ENCODE assay signal across 8 mouse cellular contexts in the genomic region with DNA sequence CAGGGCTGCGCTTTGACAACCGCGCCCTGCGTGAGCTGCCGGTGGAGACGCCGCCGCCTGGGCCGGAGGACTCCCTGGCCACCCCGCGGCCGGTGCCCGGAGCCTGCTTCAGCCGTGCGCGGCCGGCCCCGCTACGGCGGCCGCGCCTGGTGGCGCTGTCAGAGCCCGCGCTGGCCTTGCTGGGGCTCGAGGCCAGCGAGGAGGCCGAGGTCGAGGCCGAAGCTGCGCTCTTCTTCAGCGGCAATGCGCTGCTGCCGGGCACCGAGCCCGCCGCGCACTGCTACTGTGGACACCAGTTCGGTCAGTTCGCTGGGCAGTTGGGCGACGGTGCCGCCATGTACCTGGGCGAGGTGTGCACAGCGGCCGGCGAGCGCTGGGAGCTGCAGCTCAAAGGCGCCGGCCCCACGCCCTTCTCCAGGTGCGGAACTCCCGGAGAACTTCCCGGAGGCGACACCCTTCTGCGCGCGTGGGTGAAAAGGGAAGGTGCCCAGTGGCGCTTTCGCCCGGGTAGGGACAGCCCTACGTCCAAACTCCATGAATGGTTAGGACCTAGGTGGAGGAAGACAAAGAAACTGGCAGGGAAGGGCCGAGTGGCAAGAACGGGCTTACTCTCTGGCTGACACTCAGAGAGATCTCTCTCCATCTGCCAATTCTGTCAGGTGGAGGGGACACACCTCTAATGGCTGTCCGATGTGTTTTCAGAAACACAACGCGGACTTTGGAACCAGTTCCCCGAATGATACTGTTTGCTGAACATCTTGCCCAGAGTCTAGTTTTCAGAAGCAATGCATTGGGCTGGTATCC. TPM values are rescaled to one million over a fixed set of nuclear protein-coding genes. Genes with fewer than 3 reads are reported as not detected.
DNase-seq lines count a peak whose midpoint lies in the region; ATAC-seq lines count a peak whose summit lies in the region.

No protein-coding gene starts in this region.

- no peaks in the 10 kb centered on the region for H3K27me3 ChIP-seq in limb, embryonic 10.5 days (ENCODE audit: low read depth, poor library complexity, severe bottlenecking)
- H3K27me3 ChIP-seq in midbrain, embryonic 13.5 days: no peaks in the 10 kb centered on the region

- H3K4me3 ChIP-seq in limb, embryonic 10.5 days: peak overlapping the region; percentile 92
- peak overlapping the region; percentile 84 for H3K4me3 ChIP-seq in midbrain, embryonic 13.5 days (replicated peaks)

- peak; percentile 31 for ATAC-seq in granulocyte monocyte progenitor cell, adult 5-6 weeks (replicated peaks; ENCODE audit: poor library complexity, severe bottlenecking)
- ATAC-seq in midbrain, embryonic 13.5 days: peak; percentile 75

- peak; percentile 42 for DNase-seq in adrenal gland, adult 8-10 months
- no peak for DNase-seq in adrenal gland, adult 2 months
- peak; percentile 45 for DNase-seq in right cerebral cortex, postnatal 25 days
- no peak for DNase-seq in right cerebral cortex, adult 2 months (ENCODE audit: low spot score in 2 of 2)
- DNase-seq in limb, embryonic 10.5 days (ENCODE audit: low spot score): no peak
- no peak for DNase-seq in layer of hippocampus, postnatal 36 days

- H3K27ac ChIP-seq in limb, embryonic 10.5 days: peak overlapping the region; percentile 89
- peak overlapping the region; percentile 86 for H3K27ac ChIP-seq in midbrain, embryonic 13.5 days

- H3K9ac ChIP-seq in midbrain, embryonic 13.5 days (replicated peaks): peak overlapping the region; percentile 97

- no peaks in the 10 kb centered on the region for H3K9me3 ChIP-seq in limb, embryonic 10.5 days (replicated peaks)
- no peaks in the 10 kb centered on the region for H3K9me3 ChIP-seq in midbrain, embryonic 13.5 days

- H3K36me3 ChIP-seq in limb, embryonic 10.5 days: peaks cover 54% of the 10 kb centered on the region
- peaks cover 52% of the 10 kb centered on the region for H3K36me3 ChIP-seq in midbrain, embryonic 13.5 days

- H3K4me2 ChIP-seq in midbrain, embryonic 13.5 days (replicated peaks): peak overlapping the region; percentile 90

- H3K4me1 ChIP-seq in limb, embryonic 10.5 days: peaks cover 26% of the 10 kb centered on the region
- H3K4me1 ChIP-seq in midbrain, embryonic 13.5 days (replicated peaks): peaks cover 29% of the 10 kb centered on the region

- 4% methylated on average over 68 of the region's 68 CpGs for WGBS in limb, embryonic 10.5 days
- 4% methylated on average over 67 of the region's 68 CpGs for WGBS in midbrain, embryonic 13.5 days

RNA-seq across cellular contexts. Expression of gene Selenoo, which starts 0.6 kb away (rescaled TPM):
- 10 to 100 TPM; 44.0 to 52.1 (median 46.1) TPM for total RNA-seq in adrenal gland, adult 8-10 months (2022)
- 10 to 100 TPM; 37.0 to 39.2 TPM for total RNA-seq in adrenal gland, adult 2 months (2021)
- polyA plus RNA-seq in adrenal gland, adult 2 months (2012; rRNA removed): 120 and 126 TPM in 2 replicates
- total RNA-seq in granulocyte monocyte progenitor cell, adult 5-6 weeks (2014; fragmentation: Nextera tagmentation): 11.6 and 21.8 TPM in 2 replicates
- total RNA-seq in granulocyte monocyte progenitor cell, adult 5-6 weeks (2017): 13.6 and 16.2 TPM in 2 replicates
- polyA plus RNA-seq in limb, embryonic 10.5 days (2016; fragmentation: Nextera tagmentation; extraction: Ambion mirVana): 10.6 and 13.9 TPM in 2 replicates
- 20.2 and 23.9 TPM in 2 replicates for polyA plus RNA-seq in midbrain, embryonic 13.5 days (2015; fragmentation: Nextera tagmentation; extraction: Ambion mirVana)
- total RNA-seq in layer of hippocampus, postnatal 36 days (2021): 10 to 100 TPM; 20.3 to 21.7 TPM

RNA-seq across cellular contexts. Expression of gene Trabd, which starts 14.5 kb away (rescaled TPM):
- 10 to 100 TPM; 37.0 to 49.0 (median 43.7) TPM for total RNA-seq in adrenal gland, adult 8-10 months (2022)
- 10 to 100 TPM; 27.4 to 47.7 TPM for total RNA-seq in adrenal gland, adult 2 months (2021)
- polyA plus RNA-seq in adrenal gland, adult 2 months (2012; rRNA removed): 43.2 and 47.8 TPM in 2 replicates
- 38.0 and 44.2 TPM in 2 replicates for total RNA-seq in granulocyte monocyte progenitor cell, adult 5-6 weeks (2014; fragmentation: Nextera tagmentation)
- 36.9 and 39.8 TPM in 2 replicates for total RNA-seq in granulocyte monocyte progenitor cell, adult 5-6 weeks (2017)
- 59.5 and 62.1 TPM in 2 replicates for polyA plus RNA-seq in limb, embryonic 10.5 days (2016; fragmentation: Nextera tagmentation; extraction: Ambion mirVana)
- 36.8 and 40.7 TPM in 2 replicates for polyA plus RNA-seq in midbrain, embryonic 13.5 days (2015; fragmentation: Nextera tagmentation; extraction: Ambion mirVana)
- 10 to 100 TPM; 23.0 to 26.9 TPM for total RNA-seq in layer of hippocampus, postnatal 36 days (2021)

RNA-seq across cellular contexts. Expression of gene Panx2, which starts 29.9 kb away (rescaled TPM):
- total RNA-seq in adrenal gland, adult 8-10 months (2022): 1 to 10 TPM in 3 of 4 experiments, under 1 TPM in 1; 0.78 to 2.4 (median 1.7) TPM
- total RNA-seq in adrenal gland, adult 2 months (2021): 1 to 10 TPM in 1 of 2 experiments, under 1 TPM in 1; 0.61 to 1.3 TPM
- polyA plus RNA-seq in adrenal gland, adult 2 months (2012; rRNA removed): 1.1 and 1.9 TPM in 2 replicates
- not detected in 2 replicates for total RNA-seq in granulocyte monocyte progenitor cell, adult 5-6 weeks (2014; fragmentation: Nextera tagmentation)
- not detected in 2 replicates for total RNA-seq in granulocyte monocyte progenitor cell, adult 5-6 weeks (2017)
- polyA plus RNA-seq in limb, embryonic 10.5 days (2016; fragmentation: Nextera tagmentation; extraction: Ambion mirVana): 0.09 and 0.44 TPM in 2 replicates
- polyA plus RNA-seq in midbrain, embryonic 13.5 days (2015; fragmentation: Nextera tagmentation; extraction: Ambion mirVana): 4.1 and 4.5 TPM in 2 replicates
- total RNA-seq in layer of hippocampus, postnatal 36 days (2021): 100 to 1,000 TPM; 156 to 159 TPM

RNA-seq across cellular contexts. Expression of gene Tubgcp6, which starts 33.5 kb away (rescaled TPM):
- 10 to 100 TPM; 16.0 to 24.6 (median 20.3) TPM for total RNA-seq in adrenal gland, adult 8-10 months (2022)
- 10 to 100 TPM; 11.2 to 12.3 TPM for total RNA-seq in adrenal gland, adult 2 months (2021)
- polyA plus RNA-seq in adrenal gland, adult 2 months (2012; rRNA removed): 30.6 and 31.8 TPM in 2 replicates
- 23.4 and 29.2 TPM in 2 replicates for total RNA-seq in granulocyte monocyte progenitor cell, adult 5-6 weeks (2014; fragmentation: Nextera tagmentation)
- 12.6 and 20.2 TPM in 2 replicates for total RNA-seq in granulocyte monocyte progenitor cell, adult 5-6 weeks (2017)
- polyA plus RNA-seq in limb, embryonic 10.5 days (2016; fragmentation: Nextera tagmentation; extraction: Ambion mirVana): 24.4 and 28.6 TPM in 2 replicates
- 17.4 and 19.9 TPM in 2 replicates for polyA plus RNA-seq in midbrain, embryonic 13.5 days (2015; fragmentation: Nextera tagmentation; extraction: Ambion mirVana)
- total RNA-seq in layer of hippocampus, postnatal 36 days (2021): 10 to 100 TPM; 28.4 to 35.3 TPM

RNA-seq across cellular contexts. Expression of gene Hdac10, which starts 39.0 kb away (rescaled TPM):
- total RNA-seq in adrenal gland, adult 8-10 months (2022): 10 to 100 TPM; 13.2 to 23.1 (median 18.0) TPM
- 10 to 100 TPM; 10.9 to 11.2 TPM for total RNA-seq in adrenal gland, adult 2 months (2021)
- 29.7 and 30.3 TPM in 2 replicates for polyA plus RNA-seq in adrenal gland, adult 2 months (2012; rRNA removed)
- total RNA-seq in granulocyte monocyte progenitor cell, adult 5-6 weeks (2014; fragmentation: Nextera tagmentation): 11.3 and 14.7 TPM in 2 replicates
- 11.2 and 13.9 TPM in 2 replicates for total RNA-seq in granulocyte monocyte progenitor cell, adult 5-6 weeks (2017)
- 13.0 and 13.8 TPM in 2 replicates for polyA plus RNA-seq in limb, embryonic 10.5 days (2016; fragmentation: Nextera tagmentation; extraction: Ambion mirVana)
- polyA plus RNA-seq in midbrain, embryonic 13.5 days (2015; fragmentation: Nextera tagmentation; extraction: Ambion mirVana): 25.0 and 26.0 TPM in 2 replicates
- total RNA-seq in layer of hippocampus, postnatal 36 days (2021): 10 to 100 TPM; 14.3 to 14.7 TPM

Comparison
In these comparisons a context has a peak if more than half of its experiments do, and no peak if none do; other contexts are left out.
1. DNase-seq: peak in adrenal gland, adult 8-10 months (single experiment) and right cerebral cortex, postnatal 25 days (single experiment); none in adrenal gland, adult 2 months (single experiment), right cerebral cortex, adult 2 months (0 of 2), limb, embryonic 10.5 days (single experiment) and layer of hippocampus, postnatal 36 days (0 of 2).
2. RNA of gene Panx2, which starts 29.9 kb away (total RNA-seq): 156 to 159 TPM in layer of hippocampus, postnatal 36 days; 0.78 to 2.4 TPM in adrenal gland, adult 8-10 months, 0.61 to 1.3 TPM in adrenal gland, adult 2 months and not detected in granulocyte monocyte progenitor cell, adult 5-6 weeks; every median in the first group is over 10 times any median in the second.